Mouse (Mus musculus) right cerebral cortex, postnatal 25 days (tissue): ENCODE data around the gene Pole2.

Source experiments
- DNase-seq: peaks from one replicate; pipeline ENCODE4 v3.0.0; 2022

The Pole2 gene

GRCm38 (mm10) chr12:69227776-69228466 is at the start of gene Pole2:
TSS of gene Pole2 (minus strand) at chr12:69228195.
- DNase-seq: peak; percentile 83

GRCm38 (mm10) chr12:69268956-69269355 is 41.0 kb upstream of the Pole2 start:
- no peak for DNase-seq

GRCm38 (mm10) chr12:69267956-69268632 is 40.1 kb upstream of the Pole2 start:
- no peak for DNase-seq

- no peak for DNase-seq
Measured at GRCm38 (mm10) chr12:69265031-69265430, 37.0 kb upstream of the Pole2 start.

GRCm38 (mm10) chr12:69262251-69262650 is 34.3 kb upstream of the Pole2 start:
- DNase-seq: no peak

- DNase-seq: no peak
Measured at GRCm38 (mm10) chr12:69257836-69258235, 29.8 kb upstream of the Pole2 start.

GRCm38 (mm10) chr12:69253806-69254205 is 25.8 kb upstream of the Pole2 start:
- no peak for DNase-seq

GRCm38 (mm10) chr12:69250756-69251155 is 22.8 kb upstream of the Pole2 start:
- no peak for DNase-seq

GRCm38 (mm10) chr12:69249766-69250165 is 21.8 kb upstream of the Pole2 start:
- DNase-seq: no peak

- peak; percentile 83 for DNase-seq
Measured at GRCm38 (mm10) chr12:69241771-69242431, 13.9 kb upstream of the Pole2 start.

GRCm38 (mm10) chr12:69241405-69241770 is 13.4 kb upstream of the Pole2 start:
- DNase-seq: no peak

- no peak for DNase-seq
Measured at GRCm38 (mm10) chr12:69240876-69241275, 12.9 kb upstream of the Pole2 start, which contains the start of gene Klhdc1. TSS of gene Klhdc1 (plus strand) at chr12:69241176.

GRCm38 (mm10) chr12:69238284-69238683 is 10.3 kb upstream of the Pole2 start:
- DNase-seq: no peak

- DNase-seq: no peak
Measured at GRCm38 (mm10) chr12:69235782-69236181, 7.8 kb upstream of the Pole2 start.

GRCm38 (mm10) chr12:69229251-69229650 is 1.3 kb upstream of the Pole2 start:
- DNase-seq: no peak

- no peak for DNase-seq
Measured at GRCm38 (mm10) chr12:69220613-69221277, 7.2 kb downstream of the Pole2 start.

GRCm38 (mm10) chr12:69216587-69216986 is 11.4 kb downstream of the Pole2 start:
- no peak for DNase-seq

GRCm38 (mm10) chr12:69215000-69215785 is 12.8 kb downstream of the Pole2 start:
- peak; percentile 27 for DNase-seq

- no peak for DNase-seq
Measured at GRCm38 (mm10) chr12:69214393-69214792, 13.6 kb downstream of the Pole2 start.

GRCm38 (mm10) chr12:69213186-69213777 is 14.7 kb downstream of the Pole2 start:
- DNase-seq: no peak

- no peak for DNase-seq
Measured at GRCm38 (mm10) chr12:69211057-69211456, 16.9 kb downstream of the Pole2 start.
